Mouse (Mus musculus): ENCODE data around the gene Ccdc84. TPM values are rescaled to one million over a fixed set of nuclear protein-coding genes. Genes with fewer than 3 reads are reported as not detected.

Gene Ccdc84
- polyA plus RNA-seq, 1 experiment from 2014 or later: 24.5 TPM

DNA sequence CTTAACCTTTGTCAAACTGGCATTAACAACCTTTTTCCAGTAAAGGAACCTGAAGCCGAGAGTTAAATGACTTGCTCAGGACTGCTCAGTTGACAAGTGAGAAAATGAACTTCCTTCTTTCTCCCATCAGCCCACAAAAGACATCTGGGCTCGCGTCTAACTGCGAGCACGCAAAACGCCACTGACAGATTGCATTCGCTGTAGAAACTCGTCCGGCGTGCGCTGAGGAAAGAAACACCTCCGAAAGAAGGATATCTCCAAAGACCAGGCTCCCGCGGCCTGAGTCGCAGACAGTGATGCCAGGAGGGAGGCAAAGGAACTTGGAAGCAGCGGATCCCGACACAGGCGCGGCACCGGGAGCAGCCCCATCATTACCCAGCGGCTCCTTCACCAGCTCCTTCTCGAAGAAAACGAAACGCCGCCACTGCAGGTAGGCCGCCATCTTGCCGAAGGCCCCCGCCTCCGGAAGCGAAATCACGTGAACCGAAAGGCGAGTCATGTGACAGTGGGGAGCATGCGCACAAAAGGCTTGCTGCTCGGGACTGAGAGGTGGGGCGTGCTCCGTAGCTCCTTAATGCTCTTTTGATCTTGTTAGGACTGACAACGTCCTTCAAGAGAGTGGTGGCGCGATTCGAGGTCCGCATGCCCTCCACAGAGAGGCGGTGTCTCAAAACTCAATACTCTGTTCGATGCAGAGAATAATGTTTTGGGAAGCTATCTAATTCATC, 57.0 kb downstream of the Ccdc84 start, which contains the start of gene Vps11:
Vps11 (minus strand) TSS at position 481 of the 728 bp plus-strand sequence.
- Histone ChIP-seq H3K4me3 (ENCODE audit: low read depth, low read length) (peak within 1 kb of the TSS; percentile 94), H3K27ac (ENCODE audit: low read length) (peak within 1 kb of the TSS; percentile 85), H3K36me3 (ENCODE audit: insufficient read depth, low read length) (peaks cover 14% of the 10 kb centered on the region; the same call in 1 of the 2 replicates), H3K9me3 (ENCODE audit: low read length) (no peaks in the 10 kb centered on the region), H3K9ac (replicated peaks; ENCODE audit: low read depth) (peak within 1 kb of the TSS; percentile 93), H3K27me3 (replicated peaks; ENCODE audit: insufficient read depth, low read length) (no peaks in the 10 kb centered on the region), H3K4me1 (ENCODE audit: insufficient read depth, low read depth, low read length) (no peaks in the 10 kb centered on the region), H3K4me2 (replicated peaks; ENCODE audit: low read depth, low read length) (peak within 1 kb of the TSS; percentile 84)
- TF ChIP-seq CTCF (IDR thresholded peaks at IDR 0.05) (peak; percentile 44), EP300 (IDR thresholded peaks at IDR 0.05) (no peak)
- DNase-seq (ENCODE audit: low spot score) (peak; percentile 99), ATAC-seq (peak; percentile 97)
- WGBS: 2% methylated on average over 44 of the region's 44 CpGs

Small RNA genes within 50 kb of the gene (microRNA-seq; reads per million reads assigned to microRNA genes)
- gene Mir7085: not detected

Other genes with a start within 250 kb of the Ccdc84 start
- 6.8 and 9.3 TPM in 2 replicates for gene Cbl, start 184.5 kb downstream of the Ccdc84 start, polyA plus RNA-seq (2015; fragmentation: Nextera tagmentation; extraction: Ambion mirVana)
- gene Ccdc153, start 177.9 kb downstream of the Ccdc84 start, polyA plus RNA-seq (2015; fragmentation: Nextera tagmentation; extraction: Ambion mirVana): 59.6 and 60.0 TPM in 2 replicates
- 0.13 TPM in 1 of 2 replicates, not detected in the other for gene Pdzd3, start 167.1 kb downstream of the Ccdc84 start, polyA plus RNA-seq (2015; fragmentation: Nextera tagmentation; extraction: Ambion mirVana)
- gene Nlrx1, start 150.0 kb downstream of the Ccdc84 start, polyA plus RNA-seq (2015; fragmentation: Nextera tagmentation; extraction: Ambion mirVana): 9.4 and 10.1 TPM in 2 replicates
- 0.47 and 0.63 TPM in 2 replicates for gene Abcg4, start 130.0 kb downstream of the Ccdc84 start, polyA plus RNA-seq (2015; fragmentation: Nextera tagmentation; extraction: Ambion mirVana)
- gene Hinfp, start 112.9 kb downstream of the Ccdc84 start, polyA plus RNA-seq (2015; fragmentation: Nextera tagmentation; extraction: Ambion mirVana): 10.0 and 11.3 TPM in 2 replicates
- gene C2cd2l, start 98.3 kb downstream of the Ccdc84 start, polyA plus RNA-seq (2015; fragmentation: Nextera tagmentation; extraction: Ambion mirVana): 8.1 and 10.3 TPM in 2 replicates
- gene Dpagt1, start 92.5 kb downstream of the Ccdc84 start, polyA plus RNA-seq (2015; fragmentation: Nextera tagmentation; extraction: Ambion mirVana): 38.3 and 42.1 TPM in 2 replicates
- 50.0 and 52.7 TPM in 2 replicates for gene H2afx, start 83.9 kb downstream of the Ccdc84 start, polyA plus RNA-seq (2015; fragmentation: Nextera tagmentation; extraction: Ambion mirVana)
- 57.5 and 59.3 TPM in 2 replicates for gene Hmbs, start 74.3 kb downstream of the Ccdc84 start, polyA plus RNA-seq (2015; fragmentation: Nextera tagmentation; extraction: Ambion mirVana)
- 24.5 and 26.1 TPM in 2 replicates for gene Vps11, start 56.9 kb downstream of the Ccdc84 start, polyA plus RNA-seq (2015; fragmentation: Nextera tagmentation; extraction: Ambion mirVana)
- gene Hyou1, start 39.1 kb downstream of the Ccdc84 start, polyA plus RNA-seq (2015; fragmentation: Nextera tagmentation; extraction: Ambion mirVana): 11.1 and 11.4 TPM in 2 replicates
- gene Slc37a4, start 21.7 kb downstream of the Ccdc84 start, polyA plus RNA-seq (2015; fragmentation: Nextera tagmentation; extraction: Ambion mirVana): 14.7 and 17.7 TPM in 2 replicates
- 1,758 and 2,031 TPM in 2 replicates for gene Rps25, start 11.4 kb downstream of the Ccdc84 start, polyA plus RNA-seq (2015; fragmentation: Nextera tagmentation; extraction: Ambion mirVana)
- 133 and 136 TPM in 2 replicates for gene Trappc4, start 11.0 kb downstream of the Ccdc84 start, polyA plus RNA-seq (2015; fragmentation: Nextera tagmentation; extraction: Ambion mirVana)
- gene Foxr1, start 22.6 kb upstream of the Ccdc84 start, polyA plus RNA-seq (2015; fragmentation: Nextera tagmentation; extraction: Ambion mirVana): not detected in 2 replicates
- 2.2 and 2.3 TPM in 2 replicates for gene Upk2, start 36.4 kb upstream of the Ccdc84 start, polyA plus RNA-seq (2015; fragmentation: Nextera tagmentation; extraction: Ambion mirVana)
- gene Bcl9l, start 64.3 kb upstream of the Ccdc84 start, polyA plus RNA-seq (2015; fragmentation: Nextera tagmentation; extraction: Ambion mirVana): 10.7 and 12.3 TPM in 2 replicates
- gene Cxcr5, start 143.3 kb upstream of the Ccdc84 start, polyA plus RNA-seq (2015; fragmentation: Nextera tagmentation; extraction: Ambion mirVana): 0.17 TPM in 2 replicates
- gene Ddx6, start 186.3 kb upstream of the Ccdc84 start, polyA plus RNA-seq (2015; fragmentation: Nextera tagmentation; extraction: Ambion mirVana): 13.9 and 18.3 TPM in 2 replicates

Data from lung, postnatal 0 days (tissue).